Mouse (Mus musculus): ENCODE data around the gene Th. TPM values are rescaled to one million over a fixed set of nuclear protein-coding genes. Genes with fewer than 3 reads are reported as not detected.
A peak's percentile ranks its signal among the peaks of the same experiment; 100 is the strongest.

The Th gene
- total RNA-seq, 2 experiments from 2014 or later: 0.33 TPM; not detected in 1

DNA sequence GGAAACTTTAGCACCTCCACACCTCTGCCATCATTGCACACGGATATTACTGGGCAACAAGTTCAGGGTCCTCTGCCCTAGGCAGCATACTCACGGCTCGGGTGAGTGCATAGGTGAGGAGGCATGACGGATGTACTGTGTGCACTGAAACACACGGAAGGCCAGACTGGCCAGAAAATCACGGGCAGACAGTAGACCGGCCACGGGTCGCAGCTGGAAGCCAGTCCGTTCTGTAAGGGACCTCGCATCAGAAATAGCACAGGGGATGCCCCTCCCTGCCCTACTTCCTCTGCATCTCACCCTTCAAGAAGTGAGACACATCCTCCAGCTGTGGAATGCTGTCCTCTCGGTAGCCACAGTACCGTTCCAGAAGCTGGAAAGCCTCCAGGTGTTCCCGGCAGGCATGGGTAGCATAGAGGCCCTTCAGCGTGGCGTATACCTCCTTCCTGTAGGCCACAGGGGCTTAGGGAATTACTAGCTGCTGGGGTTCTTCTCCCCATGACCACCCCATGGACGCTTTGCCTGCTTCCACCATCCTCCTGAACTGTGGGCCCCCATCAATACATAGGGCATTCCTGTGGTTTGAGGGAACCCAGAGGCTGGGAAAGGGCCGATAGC lies 35.6 kb downstream of the Th start:
- intact Hi-C loops (cut with DNase I): no loop called here
- no peak for TF ChIP-seq CTCF (IDR thresholded peaks at IDR 0.05)
- no peak for DNase-seq
- Histone ChIP-seq H3K27ac (no peak overlapping the region), H3K4me3 (peak overlapping the region; percentile 50)

GRCm38 (mm10) chr7:142894669-142895068 lies 36.3 kb downstream of the Th start:
- TF ChIP-seq CTCF (IDR thresholded peaks at IDR 0.05): peak; percentile 97
- intact Hi-C loops (cut with DNase I): loop anchor here (1.0 kb wide), 2 partner anchors 24 to 193 kb away; no protein-coding TSS in a partner anchor

GRCm38 (mm10) chr7:142893721-142894639 lies 36.9 kb downstream of the Th start:
- no peak for DNase-seq
- Histone ChIP-seq H3K4me3 (no peak overlapping the region), H3K27ac (no peak overlapping the region)
- TF ChIP-seq CTCF (IDR thresholded peaks at IDR 0.05): no peak
- intact Hi-C loops (cut with DNase I): loop anchor here (1.0 kb wide), 2 partner anchors 24 to 193 kb away; no protein-coding TSS in a partner anchor

More at GRCm38 (mm10) chr7:142894669-142895068, 36.3 kb downstream of the Th start:
- Histone ChIP-seq H3K4me3 (peak overlapping the region; percentile 50), H3K27ac (no peak overlapping the region)
- peak; percentile 74 for DNase-seq

- no peak for DNase-seq
- no peak for TF ChIP-seq CTCF (IDR thresholded peaks at IDR 0.05)
- intact Hi-C loops (cut with DNase I): no loop called here
- H3K4me3 ChIP-seq: no peak overlapping the region
- no peak overlapping the region for H3K27ac ChIP-seq
These were observed 37.6 kb downstream of the Th start for GRCm38 (mm10) chr7:142893296-142893695.

DNA sequence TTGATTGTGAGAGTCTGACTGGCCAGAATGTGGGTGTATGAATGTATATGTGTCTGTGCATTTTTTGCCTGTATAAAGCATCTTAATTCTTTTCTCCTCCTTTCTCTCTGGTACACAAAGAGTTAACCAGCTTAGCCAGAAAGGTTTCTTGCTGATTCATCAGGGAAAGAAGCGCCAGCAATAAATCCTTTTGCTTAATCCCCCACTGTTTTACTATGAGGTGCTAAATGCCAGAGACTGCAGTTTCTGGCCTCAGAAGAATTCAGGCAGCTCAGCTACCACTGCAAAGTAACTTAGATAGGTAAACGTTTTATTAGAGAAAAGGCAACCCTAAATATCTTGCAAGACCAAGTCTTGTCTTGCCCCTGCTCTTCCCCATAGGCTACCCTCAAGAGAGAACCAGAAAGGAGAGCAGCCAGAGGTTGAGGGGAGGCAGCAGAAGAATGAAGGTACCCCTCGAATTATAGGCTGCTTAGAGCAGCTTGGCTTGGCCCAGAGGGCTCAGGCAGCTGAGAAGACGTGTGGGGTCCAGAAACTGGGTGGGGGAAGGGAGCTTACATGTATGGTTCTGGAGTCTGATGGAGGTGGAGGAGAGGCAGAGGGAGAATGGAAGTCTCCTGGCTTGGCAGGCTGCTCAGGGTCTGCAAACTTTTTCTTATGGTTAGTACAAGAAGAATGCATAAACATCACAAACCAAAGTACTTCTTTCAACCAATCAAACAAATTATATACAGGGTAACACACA lies 61.3 kb downstream of the Th start:
- no peak for TF ChIP-seq CTCF (IDR thresholded peaks at IDR 0.05)
- no peak overlapping the region for H3K27ac ChIP-seq
- H3K4me3 ChIP-seq: no peak overlapping the region
- intact Hi-C loops (cut with DNase I): no loop called here
- no peak for DNase-seq

- DNase-seq: peak; percentile 16
- peak; percentile 62 for TF ChIP-seq CTCF (IDR thresholded peaks at IDR 0.05)
These were observed 80.2 kb downstream of the Th start for GRCm38 (mm10) chr7:142850681-142851080.

More at GRCm38 (mm10) chr7:142850681-142851080, 80.2 kb downstream of the Th start:
- Histone ChIP-seq H3K4me3 (no peak overlapping the region), H3K27ac (no peak overlapping the region)
- intact Hi-C loops (cut with DNase I): no loop called here

Other genes starting within 250 kb of the Th start
- not detected for gene Ins2, start 187.7 kb downstream of the Th start, total RNA-seq (2021)
- gene Ascl2, start 38.1 kb upstream of the Th start, total RNA-seq (2021): not detected
- under 1 TPM; 0.23 to 0.39 TPM for gene Tspan32, start 73.9 kb upstream of the Th start, total RNA-seq (2021)
- gene Cd81, start 121.6 kb upstream of the Th start, total RNA-seq (2021): 100 to 1,000 TPM; 100 to 129 TPM
- 1 to 10 TPM; 6.6 to 8.2 TPM for gene Tssc4, start 138.1 kb upstream of the Th start, total RNA-seq (2021)
- not detected for gene Trpm5, start 163.5 kb upstream of the Th start, total RNA-seq (2021)
- under 1 TPM; 0.33 to 0.67 TPM for gene Kcnq1, start 175.2 kb upstream of the Th start, total RNA-seq (2021)